Mouse (Mus musculus) forebrain, embryonic 11.5 days (tissue): ENCODE results near the gene Dag1. TPM values are rescaled to one million over a fixed set of nuclear protein-coding genes. Genes with fewer than 3 reads are reported as not detected.

Experiments used
- ATAC-seq: fragments of 200-750 bp; cut with Nextera tagmentation; replicated peaks from 2 replicates; pipeline ENCODE4 v1.8.0; 2017; ENCODE audit warnings: moderate TSS enrichment; ENCODE audit not compliant: low FRiP score
- DNase-seq: peaks from one replicate; pipeline ENCODE4 v3.0.0-alpha.2; 2017; ENCODE audit warnings: low spot score
- H3K27ac ChIP-seq: fragments of 300-500 bp; sonication (generic); 2 replicates; pipeline ENCODE4 v1.5.1; 2014; ENCODE audit warnings: low read depth, low read length
- H3K27me3 ChIP-seq: fragments of 300-500 bp; sonication (generic); 2 replicates; pipeline ENCODE4 v1.6.1; 2014; ENCODE audit warnings: mild to moderate bottlenecking, low read length, mixed read lengths; ENCODE audit not compliant: control insufficient read depth, insufficient read depth
- H3K36me3 ChIP-seq: fragments of 300-500 bp; sonication (generic); 2 replicates; pipeline ENCODE4 v1.6.1; 2014; ENCODE audit warnings: mild to moderate bottlenecking, low read length, moderate library complexity, mixed read lengths; ENCODE audit not compliant: control insufficient read depth, insufficient read depth
- H3K4me1 ChIP-seq: fragments of 300-500 bp; sonication (generic); replicated peaks from 2 replicates; pipeline ENCODE4 v1.6.1; 2014; ENCODE audit warnings: low read length, mixed read lengths; ENCODE audit not compliant: control insufficient read depth, insufficient read depth
- H3K4me2 ChIP-seq: fragments of 300-500 bp; sonication (generic); 2 replicates; pipeline ENCODE4 v1.6.1; 2014; ENCODE audit warnings: low read depth, mild to moderate bottlenecking, low read length, moderate library complexity, mixed read lengths; ENCODE audit not compliant: severe bottlenecking
- H3K4me3 ChIP-seq: fragments of 300-500 bp; sonication (generic); 2 replicates; pipeline ENCODE4 v1.5.1; 2014; ENCODE audit warnings: low read depth, low read length
- H3K9ac ChIP-seq: fragments of 300-500 bp; sonication (generic); 2 replicates; pipeline ENCODE4 v1.6.1; 2014; ENCODE audit warnings: low read length
- H3K9me3 ChIP-seq: fragments of 300-500 bp; sonication (generic); 2 replicates; pipeline ENCODE4 v1.6.1; 2016; ENCODE audit warnings: low read length, mixed read lengths; ENCODE audit not compliant: control insufficient read depth
- WGBS: fragments of 180-500 bp; shearing (Covaris S2); extraction: QIAGEN DNeasy Blood & Tissue Kit; methylation state at CpG from one replicate; pipeline ENCODE4 v1.1.7; 2014; 5-methylcytosine and 5-hydroxymethylcytosine counted together
- polyA plus RNA-seq: library from polyadenylated mRNA; unstranded; fragments of >200 nt; fragmentation: Nextera tagmentation; extraction: Ambion mirVana; gene quantifications from 2 replicates; pipeline ENCODE4 v1.2.1, GENCODE M21; 2014

The Dag1 gene
- polyA plus RNA-seq, 1 experiment from 2014 or later = 77.1 TPM

GRCm38 (mm10) chr9:108189787-108190679 is 73.7 kb downstream of the Dag1 start, which contains the start of gene Bsn:
Bsn (minus strand) TSS chr9:108190384.
- peaks cover 4% of the 10 kb centered on the region; the same call in 1 of the 2 replicates for H3K4me1 ChIP-seq
- H3K9ac ChIP-seq = peak within 1 kb of the TSS; percentile 76
- no peaks in the 10 kb centered on the region for H3K27me3 ChIP-seq
- ATAC-seq (peak; percentile 83), DNase-seq (peak; percentile 91)
- H3K9me3 ChIP-seq = no peaks in the 10 kb centered on the region
- peak within 1 kb of the TSS; percentile 86 for H3K4me2 ChIP-seq
- under 1% methylated on average over 85 of the region's 91 CpGs for WGBS
- H3K27ac ChIP-seq = 0 out of 2 replicates have a peak within 1 kb of the TSS, but pooled peaks have one; percentile 12
- peak within 1 kb of the TSS; percentile 73 for H3K4me3 ChIP-seq
- no peaks in the 10 kb centered on the region for H3K36me3 ChIP-seq

GRCm38 (mm10) chr9:108189488-108189786 is 74.3 kb downstream of the Dag1 start:
- ATAC-seq (no peak), DNase-seq (no peak)
- no peaks in the 10 kb centered on the region for H3K9me3 ChIP-seq
- H3K4me3 ChIP-seq = peak overlapping the region; percentile 73
- H3K4me2 ChIP-seq = peak overlapping the region; percentile 86
- 39% methylated on average over 5 of the region's 5 CpGs for whole genome bisulfite sequencing
- peak overlapping the region; percentile 76 for H3K9ac ChIP-seq
- no peaks in the 10 kb centered on the region for H3K27me3 ChIP-seq
- no peaks in the 10 kb centered on the region for H3K36me3 ChIP-seq
- H3K27ac ChIP-seq = no peak overlapping the region
- H3K4me1 ChIP-seq = peaks cover 4% of the 10 kb centered on the region; the same call in 1 of the 2 replicates

- Histone ChIP-seq H3K9ac (no peak overlapping the region), H3K4me2 (peak overlapping the region; percentile 86; the same call in 1 of the 2 replicates), H3K4me1 (peaks cover 4% of the 10 kb centered on the region; the same call in 1 of the 2 replicates), H3K4me3 (no peak overlapping the region), H3K36me3 (no peaks in the 10 kb centered on the region), H3K9me3 (no peaks in the 10 kb centered on the region), H3K27me3 (no peaks in the 10 kb centered on the region), H3K27ac (no peak overlapping the region)
- DNase-seq (no peak), ATAC-seq (no peak)
- WGBS = 81% methylated on average over 7 of the region's 7 CpGs
Measured at GRCm38 (mm10) chr9:108189023-108189422, 74.7 kb downstream of the Dag1 start.

- Histone ChIP-seq H3K9ac (no peak overlapping the region), H3K4me2 (no peak overlapping the region), H3K9me3 (no peaks in the 10 kb centered on the region), H3K36me3 (no peaks in the 10 kb centered on the region), H3K4me1 (peaks cover 4% of the 10 kb centered on the region; the same call in 1 of the 2 replicates), H3K4me3 (no peak overlapping the region), H3K27me3 (no peaks in the 10 kb centered on the region), H3K27ac (no peak overlapping the region)
- WGBS = 84% methylated on average over 8 of the region's 8 CpGs
- ATAC-seq (no peak), DNase-seq (no peak)
Measured at GRCm38 (mm10) chr9:108188511-108188910, 75.2 kb downstream of the Dag1 start.

GRCm38 (mm10) chr9:108187616-108188015 is 76.1 kb downstream of the Dag1 start:
- no peaks in the 10 kb centered on the region for H3K9me3 ChIP-seq
- H3K4me2 ChIP-seq = no peak overlapping the region
- no peak overlapping the region for H3K4me3 ChIP-seq
- no peaks in the 10 kb centered on the region for H3K27me3 ChIP-seq
- H3K36me3 ChIP-seq = no peaks in the 10 kb centered on the region
- 48% methylated on average over 6 of the region's 6 CpGs for WGBS
- ATAC-seq (no peak), DNase-seq (no peak)
- H3K27ac ChIP-seq = no peak overlapping the region
- peaks cover 4% of the 10 kb centered on the region; the same call in 1 of the 2 replicates for H3K4me1 ChIP-seq
- no peak overlapping the region for H3K9ac ChIP-seq

- H3K4me1 ChIP-seq = peaks cover 4% of the 10 kb centered on the region; the same call in 1 of the 2 replicates
- H3K27me3 ChIP-seq = no peaks in the 10 kb centered on the region
- no peak overlapping the region for H3K4me3 ChIP-seq
- no peak overlapping the region for H3K27ac ChIP-seq
- no peak for DNase-seq
- ATAC-seq = no peak
- H3K4me2 ChIP-seq = no peak overlapping the region
- WGBS = 82% methylated on average over 8 of the region's 8 CpGs
- no peaks in the 10 kb centered on the region for H3K36me3 ChIP-seq
- H3K9me3 ChIP-seq = no peaks in the 10 kb centered on the region
- no peak overlapping the region for H3K9ac ChIP-seq
Measured at GRCm38 (mm10) chr9:108185786-108186185, 78.0 kb downstream of the Dag1 start.

GRCm38 (mm10) chr9:108183531-108183994 is 80.2 kb downstream of the Dag1 start:
- no peaks in the 10 kb centered on the region for H3K4me1 ChIP-seq
- ATAC-seq = no peak
- WGBS = 91% methylated on average over 19 of the region's 19 CpGs

GRCm38 (mm10) chr9:108182806-108183506 is 80.8 kb downstream of the Dag1 start:
- no peak for DNase-seq
- Histone ChIP-seq H3K4me3 (no peak overlapping the region), H3K27ac (no peak overlapping the region), H3K4me1 (no peaks in the 10 kb centered on the region), H3K9me3 (no peaks in the 10 kb centered on the region), H3K4me2 (no peak overlapping the region), H3K36me3 (no peaks in the 10 kb centered on the region), H3K9ac (no peak overlapping the region), H3K27me3 (no peaks in the 10 kb centered on the region)
- 77% methylated on average over 11 of the region's 11 CpGs for WGBS
- no peak for ATAC-seq

More at GRCm38 (mm10) chr9:108183531-108183994, 80.2 kb downstream of the Dag1 start:
- Histone ChIP-seq H3K4me3 (no peak overlapping the region), H3K27me3 (no peaks in the 10 kb centered on the region), H3K27ac (no peak overlapping the region), H3K36me3 (no peaks in the 10 kb centered on the region), H3K9me3 (no peaks in the 10 kb centered on the region), H3K4me2 (no peak overlapping the region), H3K9ac (no peak overlapping the region)
- DNase-seq = no peak
